Comparison of ENCODE assay signal across 7 mouse cellular contexts in genomic region chr1:92774743-92775692, GRCm38 (mm10). TPM values are rescaled to one million over a fixed set of nuclear protein-coding genes. Genes with fewer than 3 reads are reported as not detected.
DNase-seq lines count a peak whose midpoint lies in the region; ATAC-seq and TF ChIP-seq lines count a peak whose summit lies in the region.

No protein-coding gene starts in this region.

- H3K9me3 ChIP-seq in heart, embryonic 11.5 days (replicated peaks; ENCODE audit: control insufficient read depth, low read length) = no peaks in the 10 kb centered on the region
- H3K9me3 ChIP-seq in stomach, postnatal 0 days (ENCODE audit: control insufficient read depth, low read length) = no peaks in the 10 kb centered on the region

- TF ChIP-seq CTCF in stomach, postnatal 0 days (IDR thresholded peaks at IDR 0.05; ENCODE audit: low read depth) = peak; percentile 39

- TF ChIP-seq EP300 in stomach, postnatal 0 days (optimal IDR thresholded peaks at IDR 0.05) = no peak

- H3K4me2 ChIP-seq in heart, embryonic 11.5 days = peak overlapping the region; percentile 59
- peak overlapping the region; percentile 43; the same call in 1 of the 2 replicates for H3K4me2 ChIP-seq in stomach, postnatal 0 days (replicated peaks; ENCODE audit: low read depth)

- no peak overlapping the region for H3K27ac ChIP-seq in heart, embryonic 11.5 days (ENCODE audit: low read depth, low read length)
- no peak overlapping the region for H3K27ac ChIP-seq in stomach, postnatal 0 days (replicated peaks)

- H3K4me3 ChIP-seq in heart, embryonic 11.5 days (ENCODE audit: low read depth, low read length) = peak overlapping the region; percentile 30
- 0 out of 2 replicates have a peak overlapping the region, but pooled peaks have one; percentile 12 for H3K4me3 ChIP-seq in stomach, postnatal 0 days (ENCODE audit: low read depth, low read length)

- H3K9ac ChIP-seq in heart, embryonic 11.5 days (ENCODE audit: low read depth, low read length) = peak overlapping the region; percentile 52; the same call in 1 of the 2 replicates
- 0 out of 2 replicates have a peak overlapping the region, but pooled peaks have one; percentile 23 for H3K9ac ChIP-seq in stomach, postnatal 0 days (ENCODE audit: low read length)

- peaks cover 37% of the 10 kb centered on the region for H3K27me3 ChIP-seq in heart, embryonic 11.5 days (ENCODE audit: control insufficient read depth, insufficient read depth, low read length)
- no peaks in the 10 kb centered on the region for H3K27me3 ChIP-seq in stomach, postnatal 0 days (ENCODE audit: control insufficient read depth, insufficient read depth, low read length)

- peak; percentile 12 for DNase-seq in thymus, postnatal 0 days (ENCODE audit: low spot score)
- no peak for DNase-seq in thymus, postnatal 14 days
- DNase-seq in lung, postnatal 36 days = peak; percentile 7
- no peak for DNase-seq in stomach, postnatal 0 days (ENCODE audit: low spot score)
- no peak for DNase-seq in testis, postnatal 10 days (ENCODE audit: low spot score)
- no peak for DNase-seq in kidney, postnatal 4 days

- no peaks in the 10 kb centered on the region for H3K36me3 ChIP-seq in heart, embryonic 11.5 days (ENCODE audit: control insufficient read depth, insufficient read depth, low read length)
- H3K36me3 ChIP-seq in stomach, postnatal 0 days (ENCODE audit: control insufficient read depth, insufficient read depth, low read length) = no peaks in the 10 kb centered on the region

- peaks cover 46% of the 10 kb centered on the region for H3K4me1 ChIP-seq in heart, embryonic 11.5 days (ENCODE audit: control insufficient read depth, insufficient read depth, low read length)
- H3K4me1 ChIP-seq in stomach, postnatal 0 days (replicated peaks; ENCODE audit: control insufficient read depth, insufficient read depth) = 0 out of 2 replicates have a peak, but pooled peaks cover 4% of the 10 kb centered on the region

- WGBS in heart, embryonic 11.5 days (ENCODE audit: insufficient replicate concordance) = 15% methylated on average over 16 of the region's 16 CpGs
- WGBS in stomach, postnatal 0 days = 22% methylated on average over 16 of the region's 16 CpGs

- peak; percentile 60; the same call in 1 of the 2 replicates for ATAC-seq in heart, embryonic 11.5 days (replicated peaks; ENCODE audit: insufficient number of reproducible peaks, low FRiP score, low TSS enrichment)
- peak; percentile 35; the same call in 1 of the 2 replicates for ATAC-seq in stomach, postnatal 0 days (ENCODE audit: low FRiP score, low TSS enrichment)

RNA-seq across cellular contexts. Expression of gene Gpc1, which starts 56.4 kb away (rescaled TPM):
- 24.3 and 25.9 TPM in 2 replicates for polyA plus RNA-seq in thymus, postnatal 0 days (2015; fragmentation: Nextera tagmentation; extraction: Ambion mirVana)
- polyA plus RNA-seq in heart, embryonic 11.5 days (2014; fragmentation: Nextera tagmentation; extraction: Ambion mirVana) = 25.9 and 34.3 TPM in 2 replicates
- 14.0 and 15.5 TPM in 2 replicates for polyA plus RNA-seq in stomach, postnatal 0 days (2015; fragmentation: Nextera tagmentation; extraction: Ambion mirVana)

Comparison
In these comparisons a context has a peak if more than half of its experiments do, and no peak if none do; other contexts are left out.
1. DNase-seq: peak in thymus, postnatal 0 days (single experiment) and lung, postnatal 36 days (single experiment); none in thymus, postnatal 14 days (single experiment), stomach, postnatal 0 days (single experiment), testis, postnatal 10 days (single experiment) and kidney, postnatal 4 days (0 of 2).